Mouse (Mus musculus) heart, embryonic 13.5 days (tissue): ENCODE results near the gene Ccr3. TPM values are rescaled to one million over a fixed set of nuclear protein-coding genes. Genes with fewer than 3 reads are reported as not detected.
"Not testable (repeated sequence)": the region's sequence is repeated elsewhere in the genome, so short reads cannot be mapped to it uniquely, and the experiment has no call there.

Experiments
- ATAC-seq: fragments of 200-750 bp; cut with Nextera tagmentation; 2 replicates; pipeline ENCODE4 v1.8.0; 2017; ENCODE audit warnings: moderate TSS enrichment; ENCODE audit not compliant: insufficient number of reproducible peaks, low FRiP score, low TSS enrichment; ENCODE audit errors: extremely low read depth
- H3K27ac ChIP-seq: fragments of 300-500 bp; sonication (generic); replicated peaks from 2 replicates; pipeline ENCODE4 v1.5.1; 2015; ENCODE audit warnings: moderate library complexity, mild to moderate bottlenecking, inconsistent platforms
- H3K27me3 ChIP-seq: fragments of 300-500 bp; sonication (generic); replicated peaks from 2 replicates; pipeline ENCODE4 v1.6.1; 2015; ENCODE audit warnings: mild to moderate bottlenecking, inconsistent platforms
- H3K36me3 ChIP-seq: fragments of 300-500 bp; sonication (generic); 2 replicates; pipeline ENCODE4 v1.6.1; 2015; ENCODE audit warnings: mild to moderate bottlenecking, inconsistent platforms
- H3K4me1 ChIP-seq: fragments of 300-500 bp; sonication (generic); 2 replicates; pipeline ENCODE4 v1.6.1; 2015; ENCODE audit warnings: inconsistent platforms
- H3K4me2 ChIP-seq: fragments of 300-500 bp; sonication (generic); 2 replicates; pipeline ENCODE4 v1.6.1; 2015; ENCODE audit warnings: inconsistent platforms, mild to moderate bottlenecking, moderate library complexity
- H3K4me3 ChIP-seq: fragments of 300-500 bp; sonication (generic); 2 replicates; pipeline ENCODE4 v1.5.1; 2015; ENCODE audit warnings: moderate library complexity, mild to moderate bottlenecking, inconsistent platforms
- H3K9ac ChIP-seq: fragments of 300-500 bp; sonication (generic); 2 replicates; pipeline ENCODE4 v1.6.1; 2015; ENCODE audit warnings: inconsistent platforms, mild to moderate bottlenecking, moderate library complexity
- H3K9me3 ChIP-seq: fragments of 300-500 bp; sonication (generic); 2 replicates; pipeline ENCODE4 v1.6.1; 2016; ENCODE audit warnings: inconsistent platforms
- WGBS: fragments of 180-500 bp; shearing (Covaris S2); methylation state at CpG from one replicate; pipeline ENCODE4 v1.1.7; 2015; ENCODE audit warnings: mixed read lengths; 5-methylcytosine and 5-hydroxymethylcytosine counted together
- polyA plus RNA-seq: library from polyadenylated mRNA; unstranded; fragments of >200 nt; fragmentation: Nextera tagmentation; extraction: Ambion mirVana; gene quantifications from 2 replicates; pipeline ENCODE4 v1.2.1, GENCODE M21; 2015

Ccr3 gene
- polyA plus RNA-seq, 1 experiment from 2014 or later = 0.04 TPM

DNA sequence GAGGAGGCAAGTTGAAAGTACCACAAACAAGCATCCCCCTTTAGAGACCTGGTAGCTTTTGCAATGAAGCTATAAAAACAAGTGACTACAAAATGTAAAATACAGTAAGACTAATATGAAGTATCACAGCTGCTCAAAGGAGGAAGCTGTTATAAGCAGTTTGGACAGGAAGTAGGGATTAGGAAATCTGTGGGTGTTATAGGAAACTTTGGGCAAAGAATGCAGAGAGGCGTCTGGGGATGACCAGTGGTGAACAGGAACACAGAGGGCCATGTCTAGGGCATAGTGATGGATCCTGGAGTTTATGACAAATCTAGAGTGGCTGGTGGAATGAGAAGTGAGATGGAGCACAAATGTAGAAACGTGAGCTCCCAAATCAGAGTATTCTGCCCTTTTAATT, 31.8 kb downstream of the Ccr3 start:
- Histone ChIP-seq H3K36me3 (no peaks in the 10 kb centered on the region), H3K4me3 (no peak overlapping the region), H3K4me2 (no peak overlapping the region), H3K27ac (no peak overlapping the region), H3K9me3 (no peaks in the 10 kb centered on the region), H3K27me3 (no peaks in the 10 kb centered on the region), H3K4me1 (no peaks in the 10 kb centered on the region), H3K9ac (no peak overlapping the region)
- WGBS = 40% methylated on average over 2 of the region's 2 CpGs
- ATAC-seq = no peak

DNA sequence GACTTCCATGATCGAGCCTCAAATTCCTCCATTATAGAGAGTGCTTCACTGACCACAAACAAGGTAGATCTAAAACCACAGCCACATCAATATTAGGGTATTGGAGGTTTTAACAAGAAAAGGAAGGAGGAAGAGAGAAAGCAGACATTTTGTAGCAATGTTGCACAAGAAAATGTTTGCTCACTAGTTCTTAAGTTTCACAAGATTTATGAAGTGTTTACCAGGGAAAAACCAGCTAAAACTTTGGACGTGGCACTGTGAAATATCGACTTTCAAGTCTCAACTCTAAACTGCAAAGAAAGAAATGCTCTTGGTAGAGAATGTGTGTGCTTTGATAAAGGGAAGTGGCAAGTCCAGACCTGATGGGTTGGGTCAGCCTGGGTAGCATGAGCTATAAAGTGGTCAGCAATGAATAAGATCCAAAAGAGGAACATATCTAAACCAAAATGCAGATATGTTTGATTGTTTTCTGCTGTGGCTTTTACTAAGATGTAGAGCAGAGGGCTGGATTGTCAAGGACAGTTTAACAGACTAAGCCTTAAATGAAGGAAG, 34.5 kb downstream of the Ccr3 start:
- Histone ChIP-seq H3K27me3 (no peaks in the 10 kb centered on the region), H3K9ac (no peak overlapping the region), H3K27ac (no peak overlapping the region), H3K36me3 (no peaks in the 10 kb centered on the region), H3K4me3 (no peak overlapping the region), H3K9me3 (no peaks in the 10 kb centered on the region), H3K4me2 (no peak overlapping the region), H3K4me1 (no peaks in the 10 kb centered on the region)
- 61% methylated on average over 3 of the region's 3 CpGs for WGBS
- no peak for ATAC-seq

DNA sequence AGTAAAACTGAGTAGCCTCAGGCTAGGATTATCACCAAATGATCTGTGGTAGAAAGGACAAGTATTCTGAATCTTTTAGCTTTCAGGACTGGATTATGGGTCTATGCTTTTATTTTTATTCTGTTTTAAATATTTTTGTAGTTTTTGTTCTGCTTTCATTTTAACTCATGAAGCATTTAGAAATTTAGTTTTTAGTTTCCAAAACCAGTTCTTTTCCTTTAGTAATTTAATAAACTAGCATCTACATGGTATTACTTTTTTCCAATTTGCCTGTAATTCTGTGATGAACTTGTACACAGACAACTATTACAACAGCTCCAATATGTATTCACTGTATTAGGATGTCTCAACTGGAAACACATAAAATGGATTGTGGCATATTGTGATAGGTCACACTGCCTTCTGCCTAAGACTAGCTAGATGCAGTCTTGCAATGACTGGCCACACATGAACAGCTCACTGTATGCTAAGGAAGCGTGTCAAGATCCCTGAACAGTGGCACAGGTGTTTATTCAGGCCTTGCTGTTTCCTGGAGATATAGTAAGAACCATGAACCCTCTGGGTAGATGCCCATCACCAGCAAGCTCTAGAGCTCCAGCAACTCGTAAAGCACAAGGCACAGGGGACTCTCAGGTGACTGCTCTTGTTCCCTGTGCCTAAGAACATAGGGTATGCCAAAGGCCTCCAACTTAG, 38.0 kb downstream of the Ccr3 start:
- H3K4me2 ChIP-seq = no peak overlapping the region
- ATAC-seq = no peak
- 60% methylated on average over 2 of the region's 2 CpGs for WGBS

DNA sequence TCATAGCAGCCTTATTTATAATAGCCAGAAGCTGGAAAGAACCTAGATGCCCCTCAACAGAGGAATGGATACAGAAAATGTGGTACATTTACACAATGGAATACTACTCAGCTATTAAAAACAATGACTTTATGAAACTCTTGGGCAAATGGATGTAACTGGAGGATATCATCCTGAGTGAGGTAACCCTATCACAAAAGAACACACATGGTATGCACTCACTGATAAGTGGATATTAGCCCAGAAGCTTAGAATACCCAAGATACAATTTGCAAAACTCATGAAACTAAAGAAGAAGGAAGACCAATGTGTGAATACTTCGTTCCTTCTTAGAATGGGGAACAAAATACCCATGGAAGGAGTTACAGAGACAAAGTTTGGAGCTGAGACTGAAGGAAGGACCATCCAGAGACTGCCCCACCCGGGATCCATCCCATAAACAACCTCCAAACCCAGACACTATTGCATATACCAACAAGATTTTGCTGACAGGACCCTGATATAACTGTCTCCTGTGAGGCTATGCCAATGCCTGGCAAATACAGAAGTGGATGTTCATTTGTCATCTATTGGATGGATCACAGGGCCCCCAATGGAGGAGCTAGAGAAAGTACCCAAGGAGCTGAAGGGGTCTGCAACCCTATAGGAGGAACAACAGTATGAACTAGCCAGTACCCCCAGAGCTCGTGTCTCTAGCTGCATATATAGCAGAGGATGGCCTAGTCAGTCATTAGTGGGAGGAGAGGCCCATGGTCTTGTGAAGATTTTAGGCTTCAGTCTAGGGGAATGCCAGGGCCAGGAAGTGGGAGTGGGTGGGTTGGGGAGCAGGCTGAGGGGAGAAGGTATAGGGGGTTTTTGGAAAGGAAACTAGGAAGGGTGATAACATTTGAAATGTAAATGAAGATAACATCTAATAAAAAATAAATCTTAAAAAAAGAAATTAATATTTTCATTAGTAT, 40.0 kb downstream of the Ccr3 start:
- WGBS = 43% methylated on average over 3 of the region's 3 CpGs
- not testable (repeated sequence) for H3K27me3 ChIP-seq, ATAC-seq, H3K9ac ChIP-seq, H3K4me3 ChIP-seq, H3K9me3 ChIP-seq, H3K36me3 ChIP-seq, H3K4me1 ChIP-seq, H3K4me2 ChIP-seq, H3K27ac ChIP-seq

More for the DNA sequence above, 38.0 kb downstream of the Ccr3 start:
- no peak overlapping the region for H3K27ac ChIP-seq
- H3K27me3 ChIP-seq = no peaks in the 10 kb centered on the region
- H3K36me3 ChIP-seq = no peaks in the 10 kb centered on the region
- H3K4me1 ChIP-seq = no peaks in the 10 kb centered on the region
- H3K9me3 ChIP-seq = no peaks in the 10 kb centered on the region
- no peak overlapping the region for H3K9ac ChIP-seq
- no peak overlapping the region for H3K4me3 ChIP-seq

DNA sequence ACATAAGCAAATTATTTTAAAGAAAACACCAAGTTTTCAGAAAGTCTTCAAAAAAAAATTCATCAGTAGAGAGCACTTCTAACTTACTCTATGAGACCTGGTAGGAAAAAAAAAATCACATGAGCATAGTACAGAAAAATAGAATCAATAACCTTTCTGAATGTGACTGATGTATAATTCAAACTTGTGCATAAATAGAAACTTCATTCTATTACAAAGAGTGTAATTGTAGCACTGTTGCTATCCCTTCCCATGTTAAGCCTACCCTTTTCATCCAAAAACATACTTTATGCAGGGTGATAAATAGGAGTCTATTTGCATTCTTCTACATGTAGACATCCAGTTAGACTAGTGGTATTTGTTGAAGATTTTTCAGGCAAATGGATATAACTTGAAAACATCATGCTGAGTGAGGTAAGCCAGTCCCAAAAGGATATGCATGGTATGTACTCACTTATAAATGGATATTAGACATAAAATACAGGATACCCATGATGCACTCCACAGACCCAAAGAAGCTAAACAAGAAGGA, 44.9 kb downstream of the Ccr3 start:
- Histone ChIP-seq H3K27me3 (no peaks in the 10 kb centered on the region), H3K9ac (no peak overlapping the region), H3K4me1 (no peaks in the 10 kb centered on the region), H3K36me3 (no peaks in the 10 kb centered on the region), H3K9me3 (no peaks in the 10 kb centered on the region), H3K4me3 (no peak overlapping the region), H3K27ac (no peak overlapping the region), H3K4me2 (no peak overlapping the region)
- no peak for ATAC-seq

DNA sequence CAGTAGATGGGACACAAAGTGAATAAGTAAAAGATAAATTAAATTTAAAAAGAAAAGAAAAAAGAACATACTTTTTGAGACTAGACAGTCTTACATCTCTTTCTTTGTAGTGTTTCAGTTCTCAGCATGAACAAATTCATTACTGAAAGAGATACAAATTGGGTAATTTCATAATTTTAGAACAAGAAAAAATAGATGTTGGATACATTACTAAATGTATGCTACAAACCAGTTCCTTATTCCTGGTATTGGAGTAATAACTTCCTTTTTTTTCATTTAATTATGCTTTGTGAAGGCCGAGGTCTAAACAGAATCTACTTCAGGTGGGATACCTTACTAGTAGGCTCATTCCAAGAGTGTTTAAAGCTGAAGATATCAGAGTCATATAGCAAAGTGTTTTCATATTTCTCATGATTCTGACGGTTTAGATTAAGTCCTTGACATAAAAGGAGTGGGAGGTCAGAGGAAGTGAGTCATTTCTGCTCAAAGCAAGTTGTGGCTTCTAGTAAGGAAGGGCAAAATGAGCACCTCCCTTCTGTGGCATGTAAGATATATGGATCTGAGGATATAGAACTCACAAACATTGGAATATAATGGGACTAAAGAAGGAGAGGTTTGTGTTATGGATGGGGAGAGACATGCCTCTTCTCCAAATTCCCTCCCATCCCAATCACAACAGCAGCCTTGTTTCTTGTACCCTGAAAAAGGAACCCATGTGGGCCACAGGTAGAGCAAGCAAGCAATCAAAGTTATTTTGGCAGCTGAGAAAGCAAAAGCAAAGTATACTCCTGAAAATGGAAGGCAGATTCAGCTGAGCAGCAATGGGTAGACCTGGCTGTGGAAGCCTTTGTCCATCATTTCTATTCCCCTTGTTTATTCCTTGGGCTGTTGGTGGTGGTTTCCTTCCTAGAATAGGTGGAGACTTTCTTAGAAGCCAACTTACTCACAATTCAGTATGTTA, 46.6 kb downstream of the Ccr3 start:
- H3K4me1 ChIP-seq = no peaks in the 10 kb centered on the region
- no peaks in the 10 kb centered on the region for H3K27me3 ChIP-seq
- H3K9me3 ChIP-seq = no peaks in the 10 kb centered on the region
- no peak overlapping the region for H3K4me2 ChIP-seq
- H3K4me3 ChIP-seq = no peak overlapping the region
- H3K27ac ChIP-seq = no peak overlapping the region
- 51% methylated on average over 2 of the region's 2 CpGs for WGBS
- no peak for ATAC-seq
- no peaks in the 10 kb centered on the region for H3K36me3 ChIP-seq
- H3K9ac ChIP-seq = no peak overlapping the region

DNA sequence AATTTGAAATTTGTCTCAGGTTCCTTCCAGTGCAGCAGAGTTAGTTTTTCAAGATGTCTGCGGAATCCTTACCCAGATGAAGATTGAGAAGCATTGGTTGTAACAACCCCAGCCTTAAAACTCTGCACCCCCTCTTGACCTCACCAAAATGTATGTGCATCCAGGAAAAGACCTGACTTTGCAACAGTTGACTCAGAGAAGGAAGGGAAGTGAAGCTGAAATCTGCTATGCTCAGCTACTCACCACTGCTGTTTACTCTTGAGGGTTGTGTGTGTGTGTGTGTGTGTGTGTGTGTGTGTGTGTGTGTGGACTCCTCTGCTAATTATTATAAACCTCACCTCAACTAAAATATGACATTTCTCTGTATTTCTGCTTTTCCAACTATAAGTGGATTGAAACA, 49.7 kb downstream of the Ccr3 start:
- ATAC-seq = no peak
- no peak overlapping the region for H3K4me3 ChIP-seq
- no peaks in the 10 kb centered on the region for H3K4me1 ChIP-seq
- WGBS = 77% methylated on average over 1 of the region's 1 CpGs
- no peaks in the 10 kb centered on the region for H3K27me3 ChIP-seq
- H3K27ac ChIP-seq = no peak overlapping the region
- H3K9ac ChIP-seq = no peak overlapping the region
- H3K9me3 ChIP-seq = no peaks in the 10 kb centered on the region
- no peak overlapping the region for H3K4me2 ChIP-seq
- no peaks in the 10 kb centered on the region for H3K36me3 ChIP-seq

DNA sequence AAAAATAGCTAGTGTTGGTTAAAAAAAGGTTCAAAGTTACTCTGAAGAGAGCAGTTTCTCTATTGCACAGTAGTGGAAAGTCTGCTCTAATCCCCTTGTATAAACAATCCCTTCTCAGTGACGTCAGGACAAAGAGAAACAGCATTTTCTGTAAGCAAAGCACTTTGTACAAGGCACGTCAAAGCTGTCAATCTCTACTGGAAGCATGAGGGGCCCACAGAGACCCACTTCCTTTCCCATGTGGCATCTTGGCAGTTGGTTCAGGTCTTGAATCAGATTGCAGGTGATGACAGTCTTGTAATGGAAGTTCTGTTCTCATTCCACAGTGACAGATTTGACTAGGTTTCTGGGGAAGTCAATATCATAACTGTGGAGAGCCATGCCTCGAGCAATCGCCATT, 58.0 kb downstream of the Ccr3 start:
- H3K4me2 ChIP-seq = no peak overlapping the region
- no peaks in the 10 kb centered on the region for H3K4me1 ChIP-seq
- H3K9me3 ChIP-seq = no peaks in the 10 kb centered on the region
- H3K36me3 ChIP-seq = no peaks in the 10 kb centered on the region
- no peak for ATAC-seq
- no peak overlapping the region for H3K9ac ChIP-seq
- no peak overlapping the region for H3K4me3 ChIP-seq
- no peaks in the 10 kb centered on the region for H3K27me3 ChIP-seq
- WGBS = 48% methylated on average over 4 of the region's 4 CpGs
- no peak overlapping the region for H3K27ac ChIP-seq

DNA sequence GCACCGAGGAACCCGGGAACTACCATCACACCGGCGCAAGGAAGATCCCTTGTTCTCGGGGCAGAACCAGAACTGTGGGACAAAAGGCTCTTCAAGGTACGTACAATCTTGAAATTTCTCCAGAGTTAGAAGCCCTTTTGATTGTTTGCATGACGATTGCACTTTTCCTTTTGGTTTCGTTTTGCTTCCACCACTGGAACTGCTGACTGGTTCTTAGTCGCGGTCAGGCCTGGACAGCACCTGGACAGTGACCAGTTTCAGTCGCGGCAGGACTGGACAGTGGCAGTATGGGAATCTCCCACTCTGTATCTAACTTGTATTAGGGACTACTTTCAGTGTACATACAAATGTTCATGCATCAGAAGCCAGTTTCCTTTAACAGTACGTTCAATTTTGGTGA, 58.7 kb downstream of the Ccr3 start:
- H3K27me3 ChIP-seq, H3K4me2 ChIP-seq, H3K4me3 ChIP-seq, H3K27ac ChIP-seq, H3K4me1 ChIP-seq, ATAC-seq, H3K9ac ChIP-seq, H3K36me3 ChIP-seq, H3K9me3 ChIP-seq: not testable (repeated sequence)
- WGBS = 92% methylated on average over 12 of the region's 13 CpGs
